Mouse (Mus musculus) forebrain, embryonic 11.5 days (tissue): ENCODE measurements around the gene Nfya. TPM values are rescaled to one million over a fixed set of nuclear protein-coding genes. Genes with fewer than 3 reads are reported as not detected.

Source experiments
- polyA plus RNA-seq: library from polyadenylated mRNA; unstranded; fragments of >200 nt; fragmentation: Nextera tagmentation; extraction: Ambion mirVana; gene quantifications from 2 replicates; pipeline ENCODE4 v1.2.1, GENCODE M21; 2014

Gene Nfya
- polyA plus RNA-seq, 1 experiment from 2014 or later: 24.5 TPM

Other genes starting within 250 kb of the Nfya start
- not detected in 2 replicates for gene A530064D06Rik, start 242.6 kb downstream of the Nfya start, polyA plus RNA-seq
- gene Trem1, start 177.1 kb downstream of the Nfya start, polyA plus RNA-seq: 0.12 TPM in 1 of 2 replicates, not detected in the other
- not detected in 2 replicates for gene Trem3, start 162.1 kb downstream of the Nfya start, polyA plus RNA-seq
- not detected in 2 replicates for gene Treml4, start 145.6 kb downstream of the Nfya start, polyA plus RNA-seq
- gene Treml2, start 110.4 kb downstream of the Nfya start, polyA plus RNA-seq: 0.20 and 0.51 TPM in 2 replicates
- 0.25 TPM in 1 of 2 replicates, not detected in the other for gene B430306N03Rik, start 93.8 kb downstream of the Nfya start, polyA plus RNA-seq
- 1.0 and 1.2 TPM in 2 replicates for gene Trem2, start 63.5 kb downstream of the Nfya start, polyA plus RNA-seq
- 2.6 TPM in 2 replicates for gene Treml1, start 50.0 kb downstream of the Nfya start, polyA plus RNA-seq
- gene Oard1, start 108 bp upstream of the Nfya start, polyA plus RNA-seq: 91.6 and 91.8 TPM in 2 replicates
- 0.51 and 0.56 TPM in 2 replicates for gene Apobec2, start 23.0 kb upstream of the Nfya start, polyA plus RNA-seq
- 0.63 and 1.4 TPM in 2 replicates for gene Tspo2, start 41.6 kb upstream of the Nfya start, polyA plus RNA-seq
- 0.17 and 0.25 TPM in 2 replicates for gene Unc5cl, start 45.0 kb upstream of the Nfya start, polyA plus RNA-seq